Mouse (Mus musculus) midbrain, embryonic 10.5 days (tissue): ENCODE measurements around the gene Creg2. TPM values are rescaled to one million over a fixed set of nuclear protein-coding genes. Genes with fewer than 3 reads are reported as not detected.

Source experiments
- DNase-seq: peaks from one replicate; pipeline ENCODE4 v3.0.0-alpha.2; 2017; ENCODE audit warnings: low spot score
- H3K27ac ChIP-seq: fragments of 300-500 bp; sonication (generic); replicated peaks from 2 replicates; pipeline ENCODE4 v1.5.1; 2016; ENCODE audit warnings: mild to moderate bottlenecking
- H3K27me3 ChIP-seq: fragments of 300-500 bp; sonication (generic); 2 replicates; pipeline ENCODE4 v1.6.1; 2016; ENCODE audit warnings: low read depth, mild to moderate bottlenecking; ENCODE audit not compliant: poor library complexity, severe bottlenecking
- H3K36me3 ChIP-seq: fragments of 300-500 bp; sonication (generic); 2 replicates; pipeline ENCODE4 v1.6.1; 2016; ENCODE audit warnings: mild to moderate bottlenecking, moderate library complexity
- H3K4me1 ChIP-seq: fragments of 300-500 bp; sonication (generic); 2 replicates; pipeline ENCODE4 v1.6.1; 2016
- H3K4me3 ChIP-seq: fragments of 300-500 bp; sonication (generic); 2 replicates; pipeline ENCODE4 v1.5.1; 2016; ENCODE audit warnings: mild to moderate bottlenecking, moderate library complexity
- H3K9me3 ChIP-seq: fragments of 300-500 bp; sonication (generic); replicated peaks from 2 replicates; pipeline ENCODE4 v1.6.1; 2016; ENCODE audit warnings: mild to moderate bottlenecking
- WGBS: fragments of 180-500 bp; shearing (Covaris S2); methylation state at CpG from one replicate; pipeline ENCODE4 v1.1.7; 2016; 5-methylcytosine and 5-hydroxymethylcytosine counted together
- polyA plus RNA-seq: library from polyadenylated mRNA; unstranded; fragments of >200 nt; fragmentation: Nextera tagmentation; extraction: Ambion mirVana; gene quantifications from 2 replicates; pipeline ENCODE4 v1.2.1, GENCODE M21; 2016

The Creg2 gene
- 0.57 and 0.76 TPM in 2 replicates for polyA plus RNA-seq

GRCm38 (mm10) chr1:39651241-39651548, at the start of gene Creg2:
Creg2 (minus strand) TSS chr1:39651474.
- Histone ChIP-seq H3K36me3 (no peaks in the 10 kb centered on the region), H3K27me3 (peaks cover 51% of the 10 kb centered on the region), H3K27ac (peak within 1 kb of the TSS; percentile 74), H3K4me3 (peak within 1 kb of the TSS; percentile 78), H3K9me3 (no peaks in the 10 kb centered on the region), H3K4me1 (peaks cover 19% of the 10 kb centered on the region)
- 41% methylated on average over 9 of the region's 9 CpGs for WGBS
- DNase-seq: no peak

GRCm38 (mm10) chr1:39700599-39701273, 49.5 kb upstream of the Creg2 start:
- no peaks in the 10 kb centered on the region for H3K9me3 ChIP-seq
- no peaks in the 10 kb centered on the region; the same call in 1 of the 2 replicates for H3K27me3 ChIP-seq
- peak; percentile 39 for DNase-seq
- 10% methylated on average over 7 of the region's 7 CpGs for WGBS
- peak overlapping the region; percentile 89 for H3K27ac ChIP-seq
- H3K4me1 ChIP-seq: peaks cover 42% of the 10 kb centered on the region
- no peaks in the 10 kb centered on the region for H3K36me3 ChIP-seq
- H3K4me3 ChIP-seq: peak overlapping the region; percentile 28

GRCm38 (mm10) chr1:39698456-39698855, 47.2 kb upstream of the Creg2 start:
- no peaks in the 10 kb centered on the region for H3K9me3 ChIP-seq
- WGBS: 36% methylated on average over 6 of the region's 6 CpGs
- no peak overlapping the region for H3K4me3 ChIP-seq
- peak overlapping the region; percentile 61; the same call in 1 of the 2 replicates for H3K27ac ChIP-seq
- H3K36me3 ChIP-seq: no peaks in the 10 kb centered on the region
- H3K4me1 ChIP-seq: peaks cover 55% of the 10 kb centered on the region
- no peaks in the 10 kb centered on the region; the same call in 1 of the 2 replicates for H3K27me3 ChIP-seq
- DNase-seq: no peak

GRCm38 (mm10) chr1:39695198-39695597, 43.9 kb upstream of the Creg2 start:
- WGBS: 52% methylated on average over 4 of the region's 4 CpGs
- H3K9me3 ChIP-seq: no peaks in the 10 kb centered on the region
- H3K4me3 ChIP-seq: no peak overlapping the region
- no peaks in the 10 kb centered on the region for H3K27me3 ChIP-seq
- no peak for DNase-seq
- H3K36me3 ChIP-seq: no peaks in the 10 kb centered on the region
- H3K4me1 ChIP-seq: peaks cover 26% of the 10 kb centered on the region
- H3K27ac ChIP-seq: no peak overlapping the region

GRCm38 (mm10) chr1:39694756-39695155, 43.5 kb upstream of the Creg2 start:
- 56% methylated on average over 7 of the region's 7 CpGs for WGBS
- H3K27ac ChIP-seq: no peak overlapping the region; the same call in 1 of the 2 replicates
- peaks cover 22% of the 10 kb centered on the region for H3K4me1 ChIP-seq
- no peaks in the 10 kb centered on the region for H3K9me3 ChIP-seq
- H3K36me3 ChIP-seq: no peaks in the 10 kb centered on the region
- no peaks in the 10 kb centered on the region for H3K27me3 ChIP-seq
- no peak overlapping the region for H3K4me3 ChIP-seq
- no peak for DNase-seq

GRCm38 (mm10) chr1:39691974-39692373, 40.7 kb upstream of the Creg2 start:
- H3K9me3 ChIP-seq: no peaks in the 10 kb centered on the region
- no peak for DNase-seq
- no peak overlapping the region for H3K4me3 ChIP-seq
- no peak overlapping the region for H3K27ac ChIP-seq
- no peaks in the 10 kb centered on the region for H3K27me3 ChIP-seq
- H3K36me3 ChIP-seq: no peaks in the 10 kb centered on the region
- H3K4me1 ChIP-seq: peaks cover 13% of the 10 kb centered on the region
- WGBS: 75% methylated on average over 3 of the region's 3 CpGs

- DNase-seq: no peak
Observed at GRCm38 (mm10) chr1:39691061-39691460, 39.8 kb upstream of the Creg2 start.

GRCm38 (mm10) chr1:39688573-39688972, 37.3 kb upstream of the Creg2 start:
- DNase-seq: no peak
- WGBS: 82% methylated on average over 6 of the region's 6 CpGs
- Histone ChIP-seq H3K27ac (no peak overlapping the region), H3K4me3 (no peak overlapping the region), H3K9me3 (no peaks in the 10 kb centered on the region), H3K36me3 (no peaks in the 10 kb centered on the region), H3K4me1 (no peaks in the 10 kb centered on the region), H3K27me3 (no peaks in the 10 kb centered on the region)

More at GRCm38 (mm10) chr1:39691061-39691460, 39.8 kb upstream of the Creg2 start:
- Histone ChIP-seq H3K36me3 (no peaks in the 10 kb centered on the region), H3K27me3 (no peaks in the 10 kb centered on the region), H3K4me3 (no peak overlapping the region), H3K4me1 (peaks cover 13% of the 10 kb centered on the region), H3K9me3 (no peaks in the 10 kb centered on the region), H3K27ac (no peak overlapping the region)
- WGBS: 53% methylated on average over 4 of the region's 4 CpGs

- 77% methylated on average over 9 of the region's 9 CpGs for whole genome bisulfite sequencing
- H3K27me3 ChIP-seq: no peaks in the 10 kb centered on the region
Observed at GRCm38 (mm10) chr1:39687279-39687678, 36.0 kb upstream of the Creg2 start.

GRCm38 (mm10) chr1:39685841-39686240, 34.6 kb upstream of the Creg2 start:
- DNase-seq: peak; percentile 63
- 0% methylated on average over 1 of the region's 1 CpGs for WGBS
- Histone ChIP-seq H3K4me1 (no peaks in the 10 kb centered on the region), H3K4me3 (no peak overlapping the region), H3K9me3 (no peaks in the 10 kb centered on the region), H3K36me3 (no peaks in the 10 kb centered on the region), H3K27me3 (no peaks in the 10 kb centered on the region), H3K27ac (no peak overlapping the region)

More at GRCm38 (mm10) chr1:39687279-39687678, 36.0 kb upstream of the Creg2 start:
- Histone ChIP-seq H3K9me3 (no peaks in the 10 kb centered on the region), H3K4me3 (no peak overlapping the region), H3K36me3 (no peaks in the 10 kb centered on the region), H3K27ac (no peak overlapping the region), H3K4me1 (no peaks in the 10 kb centered on the region)
- DNase-seq: no peak

GRCm38 (mm10) chr1:39681638-39682037, 30.4 kb upstream of the Creg2 start:
- no peak for DNase-seq
- no peak overlapping the region for H3K27ac ChIP-seq
- 87% methylated on average over 5 of the region's 5 CpGs for WGBS
- H3K4me1 ChIP-seq: no peaks in the 10 kb centered on the region
- H3K4me3 ChIP-seq: no peak overlapping the region
- H3K36me3 ChIP-seq: no peaks in the 10 kb centered on the region
- H3K27me3 ChIP-seq: no peaks in the 10 kb centered on the region
- no peaks in the 10 kb centered on the region for H3K9me3 ChIP-seq

GRCm38 (mm10) chr1:39680546-39680945, 29.3 kb upstream of the Creg2 start:
- DNase-seq: no peak
- H3K36me3 ChIP-seq: no peaks in the 10 kb centered on the region
- no peaks in the 10 kb centered on the region for H3K9me3 ChIP-seq
- H3K27ac ChIP-seq: no peak overlapping the region
- H3K4me1 ChIP-seq: no peaks in the 10 kb centered on the region
- 71% methylated on average over 6 of the region's 6 CpGs for WGBS
- no peaks in the 10 kb centered on the region for H3K27me3 ChIP-seq
- no peak overlapping the region for H3K4me3 ChIP-seq

GRCm38 (mm10) chr1:39678883-39679282, 27.6 kb upstream of the Creg2 start:
- Histone ChIP-seq H3K4me1 (no peaks in the 10 kb centered on the region), H3K9me3 (no peaks in the 10 kb centered on the region), H3K27me3 (no peaks in the 10 kb centered on the region), H3K36me3 (no peaks in the 10 kb centered on the region), H3K27ac (no peak overlapping the region), H3K4me3 (no peak overlapping the region)
- DNase-seq: no peak
- WGBS: 79% methylated on average over 8 of the region's 8 CpGs
